Mouse (Mus musculus): ENCODE measurements at regions not wholly inside any gene's neighbourhood (a gene's known extent, or its start where the extent isn't known, plus 50 kb on each side); places are given as distances from the start of the nearest gene placed in this dataset.

GRCm38 (mm10) chr11:71697017-71697416 is 52.7 kb upstream of the Wscd1 start:
- H3K9me3 ChIP-seq = no peaks in the 10 kb centered on the region
- no peaks in the 10 kb centered on the region for H3K4me1 ChIP-seq
- H3K9ac ChIP-seq (replicated peaks) = no peak overlapping the region
- no peaks in the 10 kb centered on the region for H3K27me3 ChIP-seq
- 61% methylated on average over 3 of the region's 3 CpGs for WGBS
- H3K27ac ChIP-seq (replicated peaks) = no peak overlapping the region
- H3K4me2 ChIP-seq (replicated peaks) = no peak overlapping the region
- no peak overlapping the region for H3K4me3 ChIP-seq
- no peak for ATAC-seq (ENCODE audit: low FRiP score, low read depth)
- H3K36me3 ChIP-seq = no peaks in the 10 kb centered on the region

GRCm38 (mm10) chr11:71698836-71699235 is 50.9 kb upstream of the Wscd1 start:
- H3K9ac ChIP-seq (replicated peaks) = no peak overlapping the region
- no peaks in the 10 kb centered on the region for H3K36me3 ChIP-seq
- 95% methylated on average over 4 of the region's 4 CpGs for WGBS
- H3K27me3 ChIP-seq = no peaks in the 10 kb centered on the region
- no peaks in the 10 kb centered on the region for H3K9me3 ChIP-seq
- no peak overlapping the region for H3K27ac ChIP-seq (replicated peaks)
- ATAC-seq (ENCODE audit: low FRiP score, low read depth) = no peak
- H3K4me3 ChIP-seq = no peak overlapping the region
- no peaks in the 10 kb centered on the region for H3K4me1 ChIP-seq
- no peak overlapping the region for H3K4me2 ChIP-seq (replicated peaks)
